Mouse (Mus musculus): ENCODE results near the gene Slc44a1. TPM values are rescaled to one million over a fixed set of nuclear protein-coding genes. Genes with fewer than 3 reads are reported as not detected.

Gene Slc44a1
- total RNA-seq, 2 experiments from 2014 or later, result 53.1 to 61.2 TPM

- DNase-seq (ENCODE audit: low spot score in 2 of 2), result no peak
These were observed 155.2 kb downstream of the Slc44a1 start for GRCm38 (mm10) chr4:53595246-53596062.

- DNase-seq (ENCODE audit: low spot score in 2 of 2), result no peak
These were observed 156.1 kb downstream of the Slc44a1 start for GRCm38 (mm10) chr4:53596063-53596895.

- no peak for DNase-seq (ENCODE audit: low spot score in 2 of 2)
These were observed 160.2 kb downstream of the Slc44a1 start for GRCm38 (mm10) chr4:53600462-53600861.

- no peak for DNase-seq (ENCODE audit: low spot score in 2 of 2)
These were observed 174.5 kb downstream of the Slc44a1 start for GRCm38 (mm10) chr4:53614576-53615225.

- DNase-seq (ENCODE audit: low spot score in 2 of 2), result no peak
These were observed 177.8 kb downstream of the Slc44a1 start for GRCm38 (mm10) chr4:53617968-53618367.

GRCm38 (mm10) chr4:53620104-53620503 is 179.9 kb downstream of the Slc44a1 start:
- DNase-seq (ENCODE audit: low spot score in 2 of 2), result no peak

- no peak for DNase-seq (ENCODE audit: low spot score in 2 of 2)
These were observed 180.9 kb downstream of the Slc44a1 start for GRCm38 (mm10) chr4:53621084-53621483.

- DNase-seq (ENCODE audit: low spot score in 2 of 2), result no peak
These were observed 181.3 kb downstream of the Slc44a1 start for GRCm38 (mm10) chr4:53621490-53621889.

GRCm38 (mm10) chr4:53623711-53624110 is 183.5 kb downstream of the Slc44a1 start:
- DNase-seq (ENCODE audit: low spot score in 2 of 2), result no peak

GRCm38 (mm10) chr4:53624816-53625215 is 184.6 kb downstream of the Slc44a1 start:
- no peak for DNase-seq (ENCODE audit: low spot score in 2 of 2)

- DNase-seq (ENCODE audit: low spot score in 2 of 2), result no peak
These were observed 185.1 kb downstream of the Slc44a1 start for GRCm38 (mm10) chr4:53625263-53625662.

GRCm38 (mm10) chr4:53628924-53629323 is 188.7 kb downstream of the Slc44a1 start:
- DNase-seq (ENCODE audit: low spot score in 2 of 2), result no peak

- no peak for DNase-seq (ENCODE audit: low spot score in 2 of 2)
These were observed 190.7 kb downstream of the Slc44a1 start for GRCm38 (mm10) chr4:53630963-53631315.

GRCm38 (mm10) chr4:53631316-53632010 is 191.2 kb downstream of the Slc44a1 start, which contains the start of gene Fsd1l:
Gene Fsd1l (plus strand): TSS chr4:53631471.
- DNase-seq (ENCODE audit: low spot score in 2 of 2), result peak; percentile 76 to 85

GRCm38 (mm10) chr4:53632011-53632349 is 191.8 kb downstream of the Slc44a1 start:
- DNase-seq (ENCODE audit: low spot score in 2 of 2), result no peak

- no peak for DNase-seq (ENCODE audit: low spot score in 2 of 2)
These were observed 195.1 kb downstream of the Slc44a1 start for GRCm38 (mm10) chr4:53635336-53635735.

GRCm38 (mm10) chr4:53637269-53637909 is 197.2 kb downstream of the Slc44a1 start:
- DNase-seq (ENCODE audit: low spot score in 2 of 2), result no peak

GRCm38 (mm10) chr4:53638549-53639123 is 198.4 kb downstream of the Slc44a1 start:
- no peak for DNase-seq (ENCODE audit: low spot score in 2 of 2)

- DNase-seq (ENCODE audit: low spot score in 2 of 2), result no peak
These were observed 217.8 kb downstream of the Slc44a1 start for GRCm38 (mm10) chr4:53658029-53658428.

GRCm38 (mm10) chr4:53660711-53661110 is 220.5 kb downstream of the Slc44a1 start:
- no peak for DNase-seq (ENCODE audit: low spot score in 2 of 2)
